Mouse (Mus musculus): ENCODE data around the gene Oxgr1.
A peak's percentile ranks its signal among the peaks of the same experiment; 100 is the strongest.
"Not testable (repeated sequence)": the region's sequence is repeated elsewhere in the genome, so short reads cannot be mapped to it uniquely, and the experiment has no call there.

Gene Oxgr1

DNA sequence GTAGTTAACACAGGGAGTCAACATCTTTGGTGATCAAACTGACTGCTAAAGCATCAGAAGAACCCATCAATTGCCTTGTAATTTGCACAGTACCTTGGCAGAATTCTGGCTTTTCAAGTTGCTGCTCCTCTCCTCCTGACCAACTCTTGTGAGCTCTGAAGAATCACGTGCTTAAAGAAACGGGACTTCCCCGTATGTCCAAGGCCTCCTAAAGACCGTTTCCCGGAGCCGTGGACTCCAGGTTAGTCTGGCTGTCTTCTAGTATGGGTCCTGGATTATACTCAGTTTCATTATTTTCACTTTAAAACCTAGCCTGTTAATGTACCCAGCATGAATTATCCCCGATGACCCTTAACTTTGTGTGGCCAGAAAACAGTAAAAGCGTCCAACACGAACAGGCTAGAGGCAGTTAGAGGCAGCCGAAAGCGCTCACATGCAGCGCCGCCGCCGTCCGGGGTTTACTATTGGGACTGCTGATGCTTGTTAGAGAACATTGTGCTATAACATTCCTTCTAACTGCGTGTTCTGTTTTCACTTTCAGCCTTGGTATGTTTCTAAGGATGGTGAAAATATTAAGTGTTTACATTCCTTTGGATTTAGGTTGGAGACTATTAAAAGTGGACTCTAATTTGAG lies at the start of gene Oxgr1:
TSS of gene Oxgr1 (minus strand) at position 249 of the 634 bp plus-strand sequence.
- DNase-seq: peak; percentile 68

DNA sequence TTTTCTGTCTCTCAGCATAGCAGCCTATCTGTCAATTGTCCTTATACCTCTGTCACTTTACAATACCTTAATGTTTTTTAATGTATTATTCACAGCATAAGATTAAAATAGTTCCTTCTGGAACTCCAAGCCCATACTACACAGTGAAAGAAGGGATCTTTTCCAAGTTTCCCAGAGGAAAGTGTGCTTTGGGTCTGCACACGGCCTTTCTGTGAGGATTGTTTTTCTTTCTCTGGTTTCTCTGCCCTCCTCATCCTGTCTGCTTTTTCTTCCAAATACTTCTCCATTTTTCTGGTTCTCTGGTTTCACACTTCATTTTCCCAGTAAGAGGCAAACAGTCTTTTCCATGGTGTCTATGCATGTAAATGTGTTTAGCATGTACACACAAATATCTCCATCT lies 48.2 kb upstream of the Oxgr1 start:
- DNase-seq: no peak

DNA sequence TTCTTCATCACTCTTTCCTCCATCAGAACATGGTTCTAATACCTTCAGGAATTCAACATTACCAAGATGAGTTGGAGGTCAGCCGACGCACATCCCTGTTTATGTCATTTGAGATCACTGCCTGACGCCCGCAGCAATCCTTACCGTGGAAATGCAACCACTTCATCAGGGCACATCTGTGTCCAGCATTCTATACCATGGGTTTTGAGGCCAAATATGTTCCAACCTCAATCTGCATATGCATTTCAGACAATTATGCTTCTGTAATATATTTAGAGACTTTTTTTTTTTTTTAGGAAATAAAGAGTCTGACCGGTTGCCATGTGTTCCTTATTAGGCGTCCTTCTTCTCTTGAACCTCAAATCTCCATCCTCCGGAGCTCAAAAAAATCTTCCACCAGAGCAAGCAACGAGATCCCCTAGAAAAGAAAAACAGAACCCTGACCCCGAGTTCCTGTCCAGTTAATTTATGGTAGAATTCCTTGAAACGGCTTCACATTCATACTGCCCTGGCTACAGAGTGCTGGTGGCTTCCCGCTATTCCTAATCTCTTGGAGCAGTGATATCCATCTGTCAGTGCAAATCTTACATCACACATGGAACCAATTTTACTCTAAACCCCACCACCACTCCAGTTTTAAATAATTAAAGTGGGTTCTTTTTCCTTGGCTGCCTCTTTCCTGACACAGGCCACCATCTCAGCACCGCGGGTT lies 47.6 kb upstream of the Oxgr1 start:
- peak; percentile 29 for DNase-seq

DNA sequence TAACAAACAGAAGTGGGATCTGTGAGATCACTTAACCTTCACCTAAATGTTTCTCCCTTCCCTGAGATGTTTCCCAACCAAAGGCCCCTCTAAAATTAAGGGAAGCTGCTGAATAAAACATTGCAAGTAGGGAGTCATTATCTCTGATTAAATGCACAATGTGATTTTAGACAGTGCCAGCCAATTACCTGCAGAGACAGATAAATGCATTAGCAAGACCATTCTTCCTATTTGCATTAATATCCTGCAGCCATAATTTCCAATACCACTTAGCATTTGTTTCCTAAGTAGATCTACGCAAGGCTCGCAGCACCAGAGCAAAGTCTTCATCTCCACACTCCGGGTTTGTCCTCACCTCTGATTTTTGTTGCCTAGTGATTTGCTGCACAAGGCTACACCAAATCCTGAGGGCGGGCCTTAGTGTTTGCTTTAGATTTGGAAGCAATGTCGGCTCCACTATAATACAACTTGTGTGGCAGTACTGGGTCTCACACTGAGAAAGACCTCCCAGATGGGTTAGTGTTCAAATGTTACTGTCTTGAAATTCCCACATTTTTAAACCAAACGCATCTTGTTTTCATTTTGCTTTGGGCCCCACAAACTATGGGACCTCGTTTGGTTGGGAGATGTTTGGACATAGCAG lies 46.9 kb upstream of the Oxgr1 start:
- DNase-seq: no peak

DNA sequence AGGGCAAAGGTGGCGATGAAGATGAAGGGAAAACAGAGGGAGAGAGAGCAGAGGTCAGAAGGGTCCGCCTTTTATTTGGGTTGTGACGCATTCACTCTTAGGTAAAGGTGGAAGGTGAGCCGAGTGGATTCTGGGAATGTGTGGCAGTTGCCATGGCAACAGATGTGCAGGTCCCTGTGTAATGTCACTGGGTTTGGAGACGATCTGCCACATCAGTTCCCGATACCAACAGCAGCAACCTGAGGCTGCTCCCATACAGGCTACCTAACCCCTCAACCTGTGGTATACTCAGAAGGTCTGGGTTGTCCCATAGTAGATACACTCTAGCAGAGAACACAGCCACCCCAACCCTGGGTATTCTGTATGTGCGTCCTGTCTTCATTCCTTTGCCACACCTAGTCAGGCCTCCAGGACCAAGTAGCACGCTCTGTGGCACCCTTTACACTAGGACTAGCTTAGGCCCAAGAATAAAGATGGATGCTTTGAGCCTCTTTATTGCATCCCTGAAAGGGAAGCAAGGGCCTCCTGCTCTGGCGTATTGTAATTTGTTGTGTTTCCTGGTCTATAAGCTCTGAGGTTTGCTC lies 41.9 kb upstream of the Oxgr1 start:
- no peak for DNase-seq

DNA sequence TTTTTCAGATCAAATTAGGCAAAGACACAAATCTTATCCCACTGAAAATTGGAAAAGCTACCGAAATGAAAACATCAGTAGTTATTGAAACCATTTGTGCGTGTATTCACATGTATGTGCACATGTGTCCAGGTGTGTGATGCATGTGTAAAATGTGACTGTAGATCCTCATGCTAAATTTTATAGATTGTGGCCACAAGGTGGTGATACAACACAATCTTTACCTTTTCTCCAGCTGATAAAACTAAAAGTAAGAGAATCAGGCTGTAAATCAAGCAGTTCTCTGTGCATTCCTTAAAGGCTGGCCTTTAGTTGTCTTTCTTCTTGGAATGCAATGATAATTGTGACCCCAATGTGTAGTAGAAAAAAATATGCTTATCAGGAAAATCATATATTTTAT lies 34.0 kb upstream of the Oxgr1 start:
- peak; percentile 51 for DNase-seq

DNA sequence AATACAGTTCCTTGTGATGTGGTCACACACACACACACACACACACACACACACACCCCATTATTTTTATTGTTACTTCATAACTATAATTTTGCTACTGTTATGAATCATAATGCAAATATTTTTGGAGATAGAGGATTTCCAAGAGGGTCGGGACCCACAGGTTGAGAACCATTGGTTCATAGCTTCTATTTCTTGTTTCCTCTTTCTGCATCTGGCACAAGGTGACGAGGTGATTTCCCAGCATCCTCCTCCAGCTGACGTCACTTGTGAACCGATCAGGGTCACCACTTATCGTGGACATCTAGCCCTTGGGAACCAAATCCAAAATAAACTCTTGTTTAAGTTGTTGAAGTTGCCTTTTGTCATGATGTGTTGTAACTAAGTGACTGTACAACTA lies 33.5 kb upstream of the Oxgr1 start:
- no peak for DNase-seq

DNA sequence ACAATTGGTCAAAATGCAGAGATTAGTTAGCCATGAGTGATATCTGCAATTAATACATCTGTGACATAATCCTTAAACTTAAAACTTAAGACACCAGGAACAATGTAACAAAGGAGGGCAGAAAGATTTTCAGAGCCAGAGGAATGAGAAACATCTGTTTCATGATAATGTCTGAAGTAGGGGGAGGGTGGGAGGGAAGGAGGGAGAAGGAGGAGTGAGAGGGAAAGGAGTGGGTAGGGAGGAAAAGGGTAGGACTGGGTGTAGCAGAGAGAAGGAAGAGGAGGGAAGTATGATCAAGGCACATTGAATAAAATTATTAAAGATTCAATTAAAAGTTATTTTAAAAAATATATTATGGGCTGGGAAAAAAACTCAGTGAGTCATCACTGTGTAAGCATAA lies 32.0 kb upstream of the Oxgr1 start:
- no peak for DNase-seq

DNA sequence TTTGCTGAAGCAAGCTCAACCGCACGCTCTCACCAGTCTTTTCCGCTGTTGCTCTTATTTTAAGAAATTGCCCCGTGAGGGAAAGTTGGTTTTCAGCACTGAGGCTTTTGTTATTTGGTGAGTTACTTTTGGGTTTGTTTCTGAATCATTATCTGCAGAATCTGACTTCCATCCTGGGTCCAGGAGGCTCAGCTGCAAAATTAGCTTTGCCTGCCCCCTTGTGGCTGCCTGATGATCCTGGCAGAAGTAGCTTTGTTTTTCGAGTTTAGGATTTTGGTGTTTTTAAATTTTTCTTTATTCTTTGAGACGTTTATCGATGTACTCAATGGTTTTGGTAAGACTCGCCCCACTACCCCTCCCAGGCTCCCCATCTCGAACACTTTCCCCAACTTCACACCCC lies 18.9 kb upstream of the Oxgr1 start:
- peak; percentile 65 for DNase-seq

DNA sequence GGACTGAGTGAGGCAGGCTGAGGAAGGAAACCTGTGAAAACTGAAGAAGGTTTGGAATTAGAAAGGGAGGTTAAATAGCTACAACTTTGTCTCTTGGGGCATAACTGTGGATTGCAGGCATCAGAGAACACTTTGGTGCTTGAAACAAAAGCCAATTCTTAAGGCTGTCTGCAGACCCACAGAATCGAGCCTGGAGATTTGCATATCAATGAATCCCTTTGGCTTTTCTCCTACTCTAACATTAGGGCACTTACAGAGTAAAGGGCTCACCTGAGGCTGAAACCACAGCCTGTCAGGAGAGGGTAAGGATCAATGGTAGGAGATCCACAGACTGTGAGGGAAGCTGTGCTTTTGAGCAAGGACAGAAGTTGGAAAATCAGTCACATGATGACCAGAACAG lies 8.8 kb downstream of the Oxgr1 start:
- DNase-seq: no peak

DNA sequence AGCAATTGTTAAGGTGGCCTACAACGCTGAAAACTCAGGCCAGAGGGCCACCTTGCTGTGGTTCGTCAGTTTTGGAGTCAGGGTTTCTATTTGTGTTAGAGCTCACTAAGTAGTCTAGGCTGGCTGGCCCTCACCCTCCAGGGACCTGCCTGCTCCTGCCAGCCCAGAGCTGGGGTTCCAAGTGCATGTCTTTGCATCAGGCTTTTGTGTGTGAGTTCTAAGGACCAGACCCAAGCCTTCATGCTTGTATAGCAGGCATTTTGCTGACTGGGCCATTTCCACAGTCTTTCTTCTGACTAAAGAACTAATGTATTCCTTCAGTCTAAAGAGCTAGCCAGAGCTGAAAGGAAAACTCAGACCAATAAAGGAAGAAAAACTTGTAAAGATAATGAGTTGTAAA lies 22.3 kb downstream of the Oxgr1 start:
- DNase-seq: no peak

DNA sequence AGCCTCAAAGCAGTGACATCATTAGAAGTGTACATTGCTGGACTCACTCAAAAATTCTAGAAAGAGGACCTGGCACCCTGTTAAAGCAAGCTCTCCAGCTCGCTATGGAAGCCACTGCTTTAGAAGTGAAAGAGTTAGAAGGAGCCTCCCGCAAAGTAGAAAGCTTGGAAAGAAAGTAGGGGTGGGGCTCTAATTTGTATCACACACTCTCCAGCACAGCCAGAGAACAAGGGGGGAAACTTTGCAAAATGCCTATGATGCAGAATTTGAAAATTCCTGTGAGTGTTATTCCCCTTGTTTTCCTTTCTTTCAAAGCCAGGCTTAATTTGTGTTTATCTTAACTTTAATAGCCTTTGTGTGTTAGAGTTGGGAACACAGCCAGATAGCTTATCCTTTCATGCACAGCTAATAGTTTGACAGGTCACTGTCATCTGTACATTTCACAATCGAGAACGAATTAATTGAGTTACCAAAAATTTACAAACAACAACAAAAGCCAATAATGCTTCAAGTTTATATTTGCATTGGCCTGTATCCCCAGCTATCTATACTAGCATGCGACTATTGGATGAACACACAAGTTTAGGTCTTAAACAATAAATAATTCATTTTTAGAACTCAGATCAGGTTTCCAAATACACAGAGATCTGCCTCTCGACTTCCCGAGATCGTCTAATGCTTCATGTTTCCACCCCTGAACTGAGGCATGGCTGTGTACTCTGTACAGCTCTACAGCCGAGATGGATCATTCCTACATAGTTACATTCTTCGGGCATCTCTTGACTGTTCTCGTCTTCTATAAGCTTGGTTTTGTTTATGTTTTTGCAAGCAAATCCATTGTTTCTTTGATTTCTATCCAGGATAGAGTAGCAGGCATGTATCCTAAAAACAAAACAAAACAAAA lies 32.0 kb downstream of the Oxgr1 start:
- no peak for DNase-seq

DNA sequence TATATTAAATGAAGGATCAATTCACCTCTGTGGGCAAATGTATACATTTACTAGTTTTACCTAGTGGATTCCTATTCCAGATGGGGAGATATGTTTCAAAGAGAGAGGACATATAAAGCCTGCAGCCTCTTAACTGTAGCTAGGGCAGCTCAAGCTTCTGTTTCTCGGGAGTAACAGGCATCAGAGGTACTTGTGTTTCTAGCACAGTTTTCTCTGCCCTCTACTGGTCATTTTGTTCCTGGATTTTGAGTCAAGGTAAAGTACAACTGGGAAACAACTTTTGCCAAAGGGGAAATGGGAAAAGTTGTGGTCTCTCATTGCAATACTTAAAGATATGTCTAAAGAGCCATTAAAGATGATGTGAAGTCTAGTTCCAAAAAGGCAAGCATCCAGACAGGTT lies 37.1 kb downstream of the Oxgr1 start:
- peak; percentile 27 for DNase-seq

DNA sequence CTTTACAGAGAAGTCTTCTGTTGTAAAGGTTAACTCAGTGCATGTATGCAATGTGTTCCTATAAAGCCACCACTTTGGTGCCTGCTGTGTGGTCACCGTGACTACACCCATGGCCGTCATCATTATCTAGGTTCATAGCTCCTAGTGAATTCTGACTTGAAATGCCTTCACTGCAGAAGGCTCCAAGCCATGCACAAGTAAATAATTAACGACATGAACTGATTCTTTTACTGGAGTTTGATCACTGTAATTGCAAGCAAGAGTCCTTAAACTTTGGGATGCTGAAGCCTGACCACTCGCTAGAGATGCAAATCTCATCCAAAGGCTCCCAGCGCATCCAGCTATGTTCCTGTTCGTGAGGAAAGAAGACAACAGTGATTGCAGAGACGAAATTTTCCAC lies 38.6 kb downstream of the Oxgr1 start:
- no peak for DNase-seq

DNA sequence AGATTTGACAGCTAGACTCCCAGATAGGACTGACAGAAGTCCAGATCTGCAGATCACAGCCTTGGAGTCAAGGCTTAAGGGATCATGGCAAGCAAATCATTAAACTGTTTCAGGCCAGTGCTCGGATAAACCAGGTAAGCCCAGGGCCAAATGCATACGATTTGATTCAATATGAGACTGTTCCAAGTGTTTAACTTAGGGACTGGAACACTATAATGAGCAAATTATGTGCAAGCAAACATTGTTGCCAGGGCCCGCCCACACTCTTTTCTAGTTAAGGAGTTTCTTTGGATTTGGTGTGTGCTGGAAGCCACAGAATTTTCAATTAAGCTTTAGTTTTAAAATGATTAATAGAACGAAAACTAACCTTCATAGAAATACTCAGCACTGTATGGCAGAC lies 39.6 kb downstream of the Oxgr1 start:
- peak; percentile 27 for DNase-seq

DNA sequence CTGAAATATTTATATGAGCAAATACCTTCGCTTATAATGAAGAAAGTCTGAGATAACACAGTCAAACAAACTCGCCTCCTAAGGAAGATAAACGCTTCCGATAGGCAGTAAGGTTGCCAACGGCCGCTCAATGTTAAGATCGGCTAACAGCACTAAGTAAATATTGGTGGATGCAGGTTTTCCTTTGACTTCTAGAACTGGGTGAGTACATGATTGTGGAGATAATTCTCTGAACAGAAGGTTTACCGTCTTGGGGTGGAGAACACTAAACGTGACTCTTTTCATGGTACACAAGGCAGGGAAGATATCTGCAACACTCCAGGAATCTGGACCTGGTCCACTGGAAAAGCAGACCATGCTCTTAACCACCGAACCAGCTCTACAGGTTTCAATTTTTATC lies 52.6 kb downstream of the Oxgr1 start:
- DNase-seq: no peak

DNA sequence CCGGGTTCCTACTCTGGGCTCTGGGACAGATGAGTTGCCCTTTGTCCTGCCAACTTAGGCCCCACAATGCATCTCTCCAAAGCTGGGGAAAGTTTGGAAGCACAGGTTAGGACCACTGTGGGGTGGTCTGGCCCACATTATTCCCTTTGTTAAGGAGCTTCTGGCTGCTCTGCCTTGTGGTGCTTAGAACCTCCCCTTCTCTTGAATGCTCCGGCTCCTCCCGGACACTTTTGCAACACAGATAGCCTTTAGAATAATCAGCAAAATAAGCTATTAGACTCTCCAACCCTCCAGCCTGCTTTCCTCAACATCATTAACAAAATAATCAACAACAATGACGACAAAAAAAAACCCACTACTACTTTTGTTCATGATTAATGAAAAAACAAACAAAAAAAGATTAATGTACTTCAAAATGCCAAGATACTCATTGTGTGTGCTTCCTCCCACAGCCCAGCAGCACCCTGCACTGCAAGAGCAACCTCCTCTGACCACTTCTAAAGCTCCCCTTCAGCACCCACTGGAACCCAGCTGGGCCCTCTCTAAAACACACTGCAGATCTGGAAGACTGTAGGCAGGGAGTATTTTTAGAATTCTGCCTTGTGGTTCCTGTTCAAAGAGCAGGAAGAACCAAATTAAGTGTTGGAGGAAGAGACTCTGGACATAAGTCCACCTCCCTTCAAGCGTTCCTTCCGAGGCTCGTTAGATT lies 53.1 kb downstream of the Oxgr1 start:
- DNase-seq: no peak

DNA sequence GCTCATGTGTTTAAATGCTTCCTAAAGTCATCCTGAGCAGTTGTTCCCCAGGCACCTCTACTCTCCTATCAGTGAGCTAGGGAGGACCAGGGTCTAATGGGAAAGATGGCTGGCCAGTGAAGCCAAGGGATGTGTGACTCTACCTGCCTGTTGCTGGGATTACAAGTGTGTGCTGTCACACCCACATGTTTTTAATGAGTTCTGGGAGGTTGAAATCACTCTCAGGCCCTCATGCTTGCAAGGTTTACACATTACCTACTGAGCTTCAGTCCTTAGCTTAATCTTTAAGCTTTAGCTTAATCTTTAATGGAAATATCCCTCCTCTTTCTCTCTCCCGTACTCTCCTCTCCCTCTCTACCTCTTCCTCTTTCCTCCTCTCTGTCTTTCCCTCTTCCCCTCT lies 55.0 kb downstream of the Oxgr1 start:
- DNase-seq: peak; percentile 25

DNA sequence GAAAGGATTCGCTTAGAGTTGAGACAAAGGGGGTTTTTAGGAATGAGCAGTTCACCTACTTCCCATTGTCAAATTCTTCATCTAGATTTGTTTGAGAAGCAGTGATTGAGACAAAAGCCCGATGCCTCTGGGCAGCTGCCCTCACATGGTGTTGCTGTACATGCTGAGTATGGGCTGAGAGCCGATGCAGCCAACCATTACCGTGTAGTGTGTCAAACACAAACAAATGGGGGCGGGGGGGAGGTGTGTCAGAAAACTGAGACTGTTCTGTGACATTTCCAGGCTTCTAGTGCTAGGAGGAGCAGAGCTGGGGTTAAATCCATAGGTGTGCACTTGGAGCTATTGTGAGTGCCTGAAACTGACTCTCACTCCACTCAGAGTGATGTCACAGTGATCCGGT lies 55.5 kb downstream of the Oxgr1 start:
- no peak for DNase-seq

DNA sequence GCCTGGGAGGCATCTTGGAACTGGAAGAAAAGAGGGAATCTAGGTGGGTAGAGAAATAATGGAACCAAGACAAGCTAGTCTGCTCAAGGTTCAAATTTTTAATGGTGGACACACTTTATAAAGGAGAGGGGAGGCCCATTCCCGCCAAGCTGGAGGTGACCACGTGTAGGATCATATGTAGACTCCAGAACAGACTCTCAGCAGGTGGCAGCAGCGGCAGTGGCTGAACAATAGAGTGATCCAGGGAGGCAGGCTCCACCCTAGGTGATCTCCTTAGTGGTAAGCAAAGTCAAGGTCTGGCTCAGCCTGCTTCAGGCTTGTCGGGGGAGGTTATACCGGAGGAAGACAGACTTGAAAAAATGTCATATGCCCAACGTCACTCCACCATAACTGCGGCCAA lies 55.9 kb downstream of the Oxgr1 start:
- DNase-seq: not testable (repeated sequence)

DNA sequence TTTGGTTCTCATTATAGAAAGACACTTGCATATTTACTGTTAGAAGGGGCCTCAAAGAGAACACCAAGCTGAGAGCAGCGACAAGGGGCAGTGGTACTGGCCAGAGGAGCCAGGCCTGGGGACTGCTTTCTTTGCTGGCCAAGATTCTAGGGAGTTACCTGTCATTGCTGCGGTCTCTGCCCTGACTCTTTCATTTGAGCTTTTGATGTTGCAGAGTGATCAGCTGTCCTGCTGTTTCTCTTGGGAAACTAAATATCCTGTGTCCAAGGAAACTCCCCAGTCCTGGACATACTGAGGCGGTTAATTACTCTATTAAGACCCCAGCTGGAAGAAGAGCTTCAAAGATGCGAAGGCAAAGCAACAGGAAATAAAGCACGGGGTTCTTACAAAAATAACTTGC lies 60.9 kb downstream of the Oxgr1 start:
- no peak for DNase-seq

DNA sequence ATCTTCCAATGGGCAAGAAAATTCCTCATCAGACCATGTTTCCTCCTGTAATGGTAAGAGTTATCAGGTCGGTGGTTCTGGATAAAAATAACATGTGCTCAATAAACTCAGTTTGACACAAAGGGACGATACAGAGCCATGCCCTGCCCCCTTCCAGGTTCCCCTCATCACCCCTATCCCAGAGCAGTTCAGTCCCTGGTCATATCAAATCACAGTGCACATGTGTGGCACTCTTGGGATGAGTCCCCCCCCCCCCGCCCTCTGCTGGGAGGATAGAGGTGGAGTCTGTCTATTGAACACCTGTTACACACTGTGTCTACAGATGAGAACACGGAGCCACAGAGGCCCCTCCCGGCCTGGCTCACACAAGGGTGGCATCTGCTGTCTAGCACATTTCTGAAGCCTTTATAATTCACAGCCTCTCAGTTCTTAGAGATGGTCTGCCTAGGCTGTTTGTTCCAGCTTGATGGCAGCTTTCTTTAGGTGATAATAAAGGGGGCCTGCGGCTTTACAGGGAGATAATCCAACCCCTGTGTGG lies 61.5 kb downstream of the Oxgr1 start:
- no peak for DNase-seq
